Mouse (Mus musculus): ENCODE data around the gene Tmem161a. TPM values are rescaled to one million over a fixed set of nuclear protein-coding genes. Genes with fewer than 3 reads are reported as not detected.

Tmem161a gene
- 4.3 TPM for polyA plus RNA-seq (2014; fragmentation: Illumina TruSeq; extraction: RNeasy Lipid Tissue Mini Kit (QIAGEN cat#74804); ENCODE audit: low read depth, low replicate concordance)

GRCm38 (mm10) chr8:70172043-70172681, at the start of gene Tmem161a:
Tmem161a (plus strand) TSS chr8:70172356.

GRCm38 (mm10) chr8:70131166-70131883, 40.8 kb upstream of the Tmem161a start, which contains the start of gene Nr2c2ap:
Nr2c2ap (plus strand) TSS chr8:70131333.

GRCm38 (mm10) chr8:70139026-70139857, 32.9 kb upstream of the Tmem161a start, which contains the start of the genes Rfxank, Borcs8 and Mef2b:
Rfxank (minus strand) TSS chr8:70139154.
Borcs8 (plus strand) TSS chr8:70139499.
Mef2b (plus strand) TSS chr8:70139711.

GRCm38 (mm10) chr8:70212112-70213055, 40.2 kb downstream of the Tmem161a start, which contains the start of gene Slc25a42:
Slc25a42 (minus strand) TSS chr8:70212305.

Other genes with a start within 250 kb of the Tmem161a start
- 6.0 TPM for gene Gatad2a, start 176.0 kb upstream of the Tmem161a start, polyA plus RNA-seq (2014; fragmentation: Illumina TruSeq; extraction: RNeasy Lipid Tissue Mini Kit (QIAGEN cat#74804); ENCODE audit: low read depth, low replicate concordance)
- gene Mau2, start 129.6 kb upstream of the Tmem161a start, polyA plus RNA-seq (2014; fragmentation: Illumina TruSeq; extraction: RNeasy Lipid Tissue Mini Kit (QIAGEN cat#74804); ENCODE audit: low read depth, low replicate concordance): 17.8 TPM
- 9.4 TPM for gene Sugp1, start 129.5 kb upstream of the Tmem161a start, polyA plus RNA-seq (2014; fragmentation: Illumina TruSeq; extraction: RNeasy Lipid Tissue Mini Kit (QIAGEN cat#74804); ENCODE audit: low read depth, low replicate concordance)
- gene Tm6sf2, start 99.4 kb upstream of the Tmem161a start, polyA plus RNA-seq (2014; fragmentation: Illumina TruSeq; extraction: RNeasy Lipid Tissue Mini Kit (QIAGEN cat#74804); ENCODE audit: low read depth, low replicate concordance): 2.1 TPM
- gene Hapln4, start 88.9 kb upstream of the Tmem161a start, polyA plus RNA-seq (2014; fragmentation: Illumina TruSeq; extraction: RNeasy Lipid Tissue Mini Kit (QIAGEN cat#74804); ENCODE audit: low read depth, low replicate concordance): not detected
- gene Ncan, start 51.5 kb upstream of the Tmem161a start, polyA plus RNA-seq (2014; fragmentation: Illumina TruSeq; extraction: RNeasy Lipid Tissue Mini Kit (QIAGEN cat#74804); ENCODE audit: low read depth, low replicate concordance): not detected
- gene Nr2c2ap, start 41.0 kb upstream of the Tmem161a start, polyA plus RNA-seq (2014; fragmentation: Illumina TruSeq; extraction: RNeasy Lipid Tissue Mini Kit (QIAGEN cat#74804); ENCODE audit: low read depth, low replicate concordance): 1.4 TPM
- 1.4 TPM for gene Rfxank, start 33.2 kb upstream of the Tmem161a start, polyA plus RNA-seq (2014; fragmentation: Illumina TruSeq; extraction: RNeasy Lipid Tissue Mini Kit (QIAGEN cat#74804); ENCODE audit: low read depth, low replicate concordance)
- 6.0 TPM for gene Borcs8, start 32.9 kb upstream of the Tmem161a start, polyA plus RNA-seq (2014; fragmentation: Illumina TruSeq; extraction: RNeasy Lipid Tissue Mini Kit (QIAGEN cat#74804); ENCODE audit: low read depth, low replicate concordance)
- not detected for gene Mef2b, start 32.6 kb upstream of the Tmem161a start, polyA plus RNA-seq (2014; fragmentation: Illumina TruSeq; extraction: RNeasy Lipid Tissue Mini Kit (QIAGEN cat#74804); ENCODE audit: low read depth, low replicate concordance)
- 2.3 TPM for gene Slc25a42, start 39.9 kb downstream of the Tmem161a start, polyA plus RNA-seq (2014; fragmentation: Illumina TruSeq; extraction: RNeasy Lipid Tissue Mini Kit (QIAGEN cat#74804); ENCODE audit: low read depth, low replicate concordance)
- gene Sugp2, start 61.9 kb downstream of the Tmem161a start, polyA plus RNA-seq (2014; fragmentation: Illumina TruSeq; extraction: RNeasy Lipid Tissue Mini Kit (QIAGEN cat#74804); ENCODE audit: low read depth, low replicate concordance): 7.2 TPM
- 0.79 TPM for gene Armc6, start 62.1 kb downstream of the Tmem161a start, polyA plus RNA-seq (2014; fragmentation: Illumina TruSeq; extraction: RNeasy Lipid Tissue Mini Kit (QIAGEN cat#74804); ENCODE audit: low read depth, low replicate concordance)
- not detected for gene Homer3, start 110.5 kb downstream of the Tmem161a start, polyA plus RNA-seq (2014; fragmentation: Illumina TruSeq; extraction: RNeasy Lipid Tissue Mini Kit (QIAGEN cat#74804); ENCODE audit: low read depth, low replicate concordance)
- 5.1 TPM for gene Ddx49, start 130.1 kb downstream of the Tmem161a start, polyA plus RNA-seq (2014; fragmentation: Illumina TruSeq; extraction: RNeasy Lipid Tissue Mini Kit (QIAGEN cat#74804); ENCODE audit: low read depth, low replicate concordance)
- 1.3 TPM for gene Cope, start 130.2 kb downstream of the Tmem161a start, polyA plus RNA-seq (2014; fragmentation: Illumina TruSeq; extraction: RNeasy Lipid Tissue Mini Kit (QIAGEN cat#74804); ENCODE audit: low read depth, low replicate concordance)
- not detected for gene Cers1, start 143.4 kb downstream of the Tmem161a start, polyA plus RNA-seq (2014; fragmentation: Illumina TruSeq; extraction: RNeasy Lipid Tissue Mini Kit (QIAGEN cat#74804); ENCODE audit: low read depth, low replicate concordance)
- gene Gdf1, start 157.5 kb downstream of the Tmem161a start, polyA plus RNA-seq (2014; fragmentation: Illumina TruSeq; extraction: RNeasy Lipid Tissue Mini Kit (QIAGEN cat#74804); ENCODE audit: low read depth, low replicate concordance): not detected
- gene Upf1, start 180.9 kb downstream of the Tmem161a start, polyA plus RNA-seq (2014; fragmentation: Illumina TruSeq; extraction: RNeasy Lipid Tissue Mini Kit (QIAGEN cat#74804); ENCODE audit: low read depth, low replicate concordance): 3.8 TPM
- gene Comp, start 201.2 kb downstream of the Tmem161a start, polyA plus RNA-seq (2014; fragmentation: Illumina TruSeq; extraction: RNeasy Lipid Tissue Mini Kit (QIAGEN cat#74804); ENCODE audit: low read depth, low replicate concordance): not detected